Mouse (Mus musculus) forelimb bud, embryonic 11.5 days (tissue): Measurements from ENCODE around the gene Ttyh1.
A peak's percentile ranks its signal among the peaks of the same experiment; 100 is the strongest.
"Not testable (repeated sequence)": the region's sequence is repeated elsewhere in the genome, so short reads cannot be mapped to it uniquely, and the experiment has no call there.

Experiments
- DNase-seq: peaks from one replicate; pipeline ENCODE4 v3.0.0-alpha.2; 2012; ENCODE audit warnings: low read depth, low spot score

Ttyh1 gene

GRCm38 (mm10) chr7:4143506-4143905, 24.3 kb downstream of the Ttyh1 start:
- no peak for DNase-seq

GRCm38 (mm10) chr7:4144046-4144445, 24.8 kb downstream of the Ttyh1 start:
- DNase-seq: no peak

DNA sequence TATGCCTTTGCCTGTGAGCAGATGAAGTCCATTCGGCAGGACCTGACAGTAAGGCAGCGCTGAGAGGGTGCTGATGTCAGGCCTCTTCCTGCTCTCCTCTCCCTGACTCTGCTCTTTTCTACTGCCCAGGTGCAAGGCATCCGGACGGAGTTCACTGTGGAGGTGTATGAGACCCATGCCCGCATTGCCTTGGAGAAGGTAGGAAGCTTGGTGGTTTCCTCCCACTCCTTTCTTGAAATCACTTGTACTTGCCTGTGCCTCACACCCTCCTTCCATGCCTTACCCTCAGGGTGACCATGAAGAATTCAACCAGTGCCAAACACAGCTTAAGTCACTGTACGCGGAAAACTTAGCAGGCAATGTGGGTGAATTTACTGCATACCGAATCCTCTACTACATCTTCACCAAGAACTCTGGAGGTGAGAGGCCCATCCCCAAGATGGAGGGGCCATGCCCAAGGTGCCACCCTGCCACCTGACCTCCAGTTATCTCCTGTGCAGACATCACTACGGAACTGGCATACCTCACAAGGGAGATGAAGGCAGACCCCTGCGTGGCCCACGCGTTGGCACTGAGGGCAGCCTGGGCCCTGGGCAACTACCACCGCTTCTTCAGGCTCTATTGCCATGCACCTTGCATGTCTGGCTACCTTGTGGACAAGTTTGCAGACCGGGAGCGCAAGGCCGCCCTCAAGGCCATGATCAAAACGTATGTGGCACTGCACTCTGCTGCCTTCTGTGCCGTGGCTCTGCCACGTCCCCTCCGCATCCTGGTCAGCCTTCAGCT, 25.8 kb downstream of the Ttyh1 start:
- no peak for DNase-seq

- DNase-seq: peak; percentile 48
These were observed 26.5 kb downstream of the Ttyh1 start for GRCm38 (mm10) chr7:4145552-4146190.

DNA sequence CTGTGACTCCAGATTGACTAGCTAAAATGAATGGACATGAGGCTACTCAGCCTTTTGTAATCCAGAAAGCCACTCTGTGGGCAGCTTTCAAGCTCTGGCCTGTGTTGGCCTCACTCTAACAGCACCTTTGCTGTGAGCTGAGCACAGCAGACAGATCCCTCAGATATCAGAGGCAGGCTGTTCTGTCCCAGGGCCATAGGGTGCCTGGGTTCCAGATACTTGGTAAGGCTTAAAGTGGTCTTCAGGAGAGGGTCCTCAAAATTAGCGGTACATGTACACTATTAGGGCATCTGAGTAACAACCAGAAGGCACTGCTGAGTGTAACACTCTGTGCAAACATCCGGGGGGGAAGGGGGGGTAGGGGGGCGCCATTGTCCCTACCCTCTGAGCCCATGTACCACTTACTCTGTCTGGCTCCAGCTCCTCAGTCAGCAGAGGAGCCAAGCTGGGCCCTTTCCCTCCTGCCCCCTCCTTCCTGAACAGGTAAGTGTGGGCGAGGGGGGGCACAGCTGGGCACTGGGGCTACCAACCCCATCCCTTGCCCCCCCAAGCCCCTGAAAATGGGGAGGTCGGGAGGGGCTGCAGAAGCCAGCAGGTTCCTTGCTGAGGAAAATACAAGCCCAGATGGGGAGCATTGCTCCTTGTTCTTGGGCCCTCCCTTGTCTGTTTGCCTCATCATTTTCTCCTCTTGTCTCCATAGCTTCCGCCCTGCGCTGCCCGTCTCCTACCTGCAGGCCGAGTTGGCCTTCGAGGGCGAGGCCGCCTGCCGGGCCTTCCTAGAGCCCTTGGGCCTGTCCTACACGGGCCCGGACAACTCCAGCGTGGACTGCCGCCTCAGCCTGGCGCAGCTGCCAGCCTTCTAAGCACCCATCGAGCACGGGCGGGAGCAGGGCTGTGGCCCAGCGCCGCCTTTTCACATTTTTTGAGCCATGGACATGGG, 27.3 kb downstream of the Ttyh1 start:
- DNase-seq: no peak

- DNase-seq: no peak
These were observed 28.2 kb downstream of the Ttyh1 start for GRCm38 (mm10) chr7:4147371-4147770.

- DNase-seq: peak; percentile 39
These were observed 28.6 kb downstream of the Ttyh1 start for GRCm38 (mm10) chr7:4147836-4148235.

GRCm38 (mm10) chr7:4148341-4149208, 29.4 kb downstream of the Ttyh1 start:
- DNase-seq: no peak

DNA sequence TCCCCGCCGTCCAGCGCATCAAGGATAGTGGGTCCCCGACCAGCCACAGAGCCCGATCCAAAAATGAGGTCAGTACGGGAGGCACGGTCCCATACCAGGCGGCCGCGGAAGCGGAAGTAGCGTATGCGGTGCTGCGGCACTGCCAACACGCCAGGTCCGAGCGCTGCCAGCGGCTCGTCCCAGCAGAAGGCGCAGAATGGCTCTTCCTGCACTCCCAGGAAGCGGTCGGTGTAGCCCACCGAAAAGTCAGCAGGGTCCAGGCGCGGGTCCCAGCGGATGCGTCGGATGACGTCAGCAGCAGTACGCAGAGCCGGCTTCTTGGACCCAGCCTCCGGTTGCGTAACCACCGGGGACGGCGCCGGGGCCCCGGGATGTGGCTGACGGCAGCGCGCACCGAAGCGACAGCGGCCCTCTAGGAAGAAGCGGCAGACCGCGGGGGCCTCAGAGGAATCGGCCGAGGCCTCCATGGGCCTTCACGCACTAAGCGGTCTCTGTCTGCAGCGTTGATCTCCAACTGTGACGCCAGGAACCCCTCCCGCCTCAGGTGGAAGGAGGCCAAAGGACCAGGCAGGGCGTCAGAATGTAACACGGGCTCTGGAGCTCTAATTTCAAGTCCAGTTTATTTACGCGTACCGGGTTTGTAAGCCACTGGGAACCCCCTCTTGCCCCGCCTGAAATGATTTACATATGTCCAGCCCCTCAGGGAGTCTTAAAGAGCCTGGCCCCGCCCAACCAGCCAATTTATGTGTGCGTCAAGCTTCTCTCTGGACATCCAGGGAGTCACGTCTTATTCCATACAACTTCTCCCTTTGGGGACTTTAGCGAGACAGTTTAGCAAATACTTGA, 30.2 kb downstream of the Ttyh1 start:
- DNase-seq: peak; percentile 54

- DNase-seq: no peak
These were observed 30.9 kb downstream of the Ttyh1 start, which contains the start of gene Leng9 for GRCm38 (mm10) chr7:4150059-4150541. Leng9 (minus strand) TSS chr7:4150374.

GRCm38 (mm10) chr7:4150811-4151221, 31.6 kb downstream of the Ttyh1 start:
- no peak for DNase-seq

- DNase-seq: no peak
These were observed 32.0 kb downstream of the Ttyh1 start for GRCm38 (mm10) chr7:4151241-4151640.

DNA sequence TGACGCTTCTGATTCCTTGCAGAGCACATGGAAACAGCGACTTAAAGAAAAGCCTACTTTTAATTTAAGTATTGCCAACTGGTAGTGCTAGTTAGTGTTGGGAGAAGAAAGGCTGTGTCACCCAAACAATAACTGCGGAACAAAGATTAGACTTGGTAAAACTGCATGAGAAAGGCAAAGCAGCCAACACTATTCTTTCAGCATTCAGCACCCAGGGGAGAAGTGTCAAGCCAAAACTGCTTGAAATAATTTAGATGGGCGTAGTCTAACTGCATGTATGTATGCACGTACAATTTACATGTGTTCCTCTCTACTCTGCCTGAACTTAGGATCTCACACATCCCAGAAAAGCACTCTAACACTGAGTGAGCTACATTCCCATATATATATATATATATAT, 35.1 kb downstream of the Ttyh1 start:
- no peak for DNase-seq

GRCm38 (mm10) chr7:4154976-4155375, 35.8 kb downstream of the Ttyh1 start:
- no peak for DNase-seq

- DNase-seq: not testable (repeated sequence)
These were observed 42.4 kb downstream of the Ttyh1 start for GRCm38 (mm10) chr7:4161596-4161995.

- DNase-seq: peak; percentile 44
These were observed 44.4 kb downstream of the Ttyh1 start for GRCm38 (mm10) chr7:4163571-4164072.

DNA sequence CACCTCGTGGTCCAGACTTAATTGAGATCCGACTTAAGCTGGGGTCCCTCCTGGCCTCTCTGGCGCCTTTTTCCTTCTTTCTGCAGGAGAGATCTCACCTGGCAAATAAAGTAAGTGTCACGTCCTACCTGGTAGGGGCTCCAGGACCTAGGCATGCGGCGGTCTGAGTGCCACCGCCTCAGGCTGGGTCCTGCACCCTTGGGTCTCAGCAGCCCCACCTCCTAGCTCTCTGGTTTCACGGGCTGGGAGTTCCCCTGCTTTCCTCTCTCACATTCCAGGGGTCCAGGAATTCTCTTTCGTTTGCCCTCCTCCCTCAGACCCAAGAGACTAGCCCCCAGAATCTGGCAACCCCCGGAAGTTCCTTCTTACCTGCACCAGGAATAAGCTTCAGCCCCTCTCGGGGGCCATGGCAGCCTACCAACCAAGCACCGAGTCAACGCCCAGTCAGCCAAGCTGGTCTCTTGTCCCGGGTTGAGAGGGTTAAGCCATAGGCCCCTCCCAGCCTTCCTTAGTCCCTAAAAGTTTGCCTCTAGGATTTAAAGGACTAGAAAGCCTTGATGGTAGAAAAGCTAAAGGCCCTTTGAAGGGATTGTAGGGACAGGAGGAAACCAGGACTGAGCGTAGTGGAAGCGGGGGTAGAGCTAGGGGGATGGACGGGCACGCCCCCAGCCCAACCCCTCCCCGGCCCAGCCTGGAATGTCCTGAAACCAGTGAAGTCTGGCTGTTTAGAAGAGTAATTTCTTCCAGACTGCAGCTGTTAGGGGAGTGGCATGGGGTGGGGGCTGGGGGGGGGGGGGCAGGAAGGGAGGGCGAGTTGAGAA, 45.1 kb downstream of the Ttyh1 start, which contains the start of gene Cdc42ep5:
Gene Cdc42ep5 (minus strand): TSS at position 771 of the 821 bp plus-strand sequence.
- DNase-seq: peak; percentile 80

- no peak for DNase-seq
These were observed 46.1 kb downstream of the Ttyh1 start for GRCm38 (mm10) chr7:4165286-4165685.

DNA sequence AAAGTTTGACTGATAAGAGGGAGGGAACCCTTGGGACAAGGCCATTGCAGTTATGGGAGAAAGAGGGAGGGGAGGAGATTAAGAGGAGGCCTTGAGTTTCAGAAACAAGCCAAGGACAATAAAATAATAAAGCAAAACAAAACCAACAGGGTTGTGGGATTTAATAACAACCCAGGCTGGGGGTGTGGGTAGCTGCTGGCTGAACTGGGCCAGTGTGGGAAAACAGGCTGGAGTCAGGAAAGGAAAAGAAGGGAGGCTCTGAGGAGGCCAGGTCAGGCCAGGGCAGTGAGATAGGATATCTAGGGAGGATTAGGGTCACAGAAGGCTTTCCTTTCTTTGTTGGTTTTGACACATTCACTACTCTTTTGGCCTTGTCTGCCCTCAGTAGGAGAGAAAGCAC, 47.9 kb downstream of the Ttyh1 start:
- no peak for DNase-seq
